Mouse (Mus musculus) liver, embryonic 11.5 days (tissue): ENCODE results near the gene Ramac. TPM values are rescaled to one million over a fixed set of nuclear protein-coding genes. Genes with fewer than 3 reads are reported as not detected.

Experiments used
- ATAC-seq: fragments of 200-750 bp; cut with Nextera tagmentation; replicated peaks from 2 replicates; pipeline ENCODE4 v1.8.0; 2017; ENCODE audit warnings: moderate number of reproducible peaks, mild to moderate bottlenecking, moderate TSS enrichment, moderate library complexity; ENCODE audit not compliant: low FRiP score
- DNase-seq: peaks from one replicate; pipeline ENCODE4 v3.0.0-alpha.2; 2017; ENCODE audit warnings: low spot score
- H3K27ac ChIP-seq: fragments of 300-500 bp; sonication (generic); 2 replicates; pipeline ENCODE4 v1.5.1; 2014; ENCODE audit warnings: mild to moderate bottlenecking, low read depth, low read length, control low read depth
- H3K27me3 ChIP-seq: fragments of 300-500 bp; sonication (generic); replicated peaks from 2 replicates; pipeline ENCODE4 v1.6.1; 2014; ENCODE audit warnings: low read length, mixed read lengths; ENCODE audit not compliant: control insufficient read depth, insufficient read depth
- H3K36me3 ChIP-seq: fragments of 300-500 bp; sonication (generic); 2 replicates; pipeline ENCODE4 v1.6.1; 2014; ENCODE audit warnings: mild to moderate bottlenecking, low read length, moderate library complexity, mixed read lengths; ENCODE audit not compliant: control insufficient read depth, insufficient read depth
- H3K4me1 ChIP-seq: fragments of 300-500 bp; sonication (generic); replicated peaks from 2 replicates; pipeline ENCODE4 v1.6.1; 2014; ENCODE audit warnings: low read length, mixed read lengths; ENCODE audit not compliant: control insufficient read depth, insufficient read depth
- H3K4me2 ChIP-seq: fragments of 300-500 bp; sonication (generic); 2 replicates; pipeline ENCODE4 v1.6.1; 2014; ENCODE audit warnings: mild to moderate bottlenecking, control low read depth, moderate library complexity
- H3K4me3 ChIP-seq: fragments of 300-500 bp; sonication (generic); 2 replicates; pipeline ENCODE4 v1.5.1; 2014; ENCODE audit warnings: low read depth, low read length, control low read depth
- H3K9ac ChIP-seq: fragments of 300-500 bp; sonication (generic); 2 replicates; pipeline ENCODE4 v1.6.1; 2014; ENCODE audit warnings: low read depth, low read length, control low read depth
- H3K9me3 ChIP-seq: fragments of 300-500 bp; sonication (generic); 2 replicates; pipeline ENCODE4 v1.6.1; 2016; ENCODE audit warnings: low read length, inconsistent platforms, mixed read lengths; ENCODE audit not compliant: control insufficient read depth
- WGBS: fragments of 180-500 bp; shearing (Covaris S2); extraction: QIAGEN DNeasy Blood & Tissue Kit; methylation state at CpG from one replicate; pipeline ENCODE4 v1.1.7; 2014; 5-methylcytosine and 5-hydroxymethylcytosine counted together
- polyA plus RNA-seq: library from polyadenylated mRNA; unstranded; fragments of >200 nt; fragmentation: Nextera tagmentation; extraction: Ambion mirVana; gene quantifications from 2 replicates; pipeline ENCODE4 v1.2.1, GENCODE M21; 2014

Ramac gene
- polyA plus RNA-seq, 1 experiment from 2014 or later = 98.0 TPM

DNA sequence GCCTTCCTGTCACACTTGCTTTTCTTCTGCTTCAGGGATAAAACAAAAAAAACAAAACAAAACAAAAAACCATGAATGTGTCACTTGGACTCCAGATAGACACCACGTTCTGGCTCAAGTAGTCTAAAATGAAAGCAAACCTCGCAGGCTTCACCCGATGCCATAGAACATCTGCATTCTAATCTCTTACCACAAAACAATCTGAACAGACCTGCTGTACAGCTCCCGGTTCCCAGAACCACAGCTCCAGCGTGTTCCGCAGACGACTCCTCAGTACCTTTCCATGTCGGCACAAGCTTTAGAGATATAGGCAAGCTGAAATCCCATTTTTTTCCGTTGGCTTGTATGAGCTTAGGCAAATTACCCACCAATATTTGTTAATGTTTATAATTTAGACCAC lies 32.9 kb upstream of the Ramac start:
- H3K9me3 ChIP-seq = no peaks in the 10 kb centered on the region
- peaks cover 9% of the 10 kb centered on the region for H3K4me1 ChIP-seq
- DNase-seq = no peak
- H3K36me3 ChIP-seq = no peaks in the 10 kb centered on the region
- WGBS = 58% methylated on average over 9 of the region's 9 CpGs
- no peaks in the 10 kb centered on the region for H3K27me3 ChIP-seq
- ATAC-seq = no peak
- H3K27ac ChIP-seq = no peak overlapping the region
- no peak overlapping the region for H3K9ac ChIP-seq
- H3K4me3 ChIP-seq = peak overlapping the region; percentile 19; the same call in 1 of the 2 replicates
- peak overlapping the region; percentile 46 for H3K4me2 ChIP-seq

DNA sequence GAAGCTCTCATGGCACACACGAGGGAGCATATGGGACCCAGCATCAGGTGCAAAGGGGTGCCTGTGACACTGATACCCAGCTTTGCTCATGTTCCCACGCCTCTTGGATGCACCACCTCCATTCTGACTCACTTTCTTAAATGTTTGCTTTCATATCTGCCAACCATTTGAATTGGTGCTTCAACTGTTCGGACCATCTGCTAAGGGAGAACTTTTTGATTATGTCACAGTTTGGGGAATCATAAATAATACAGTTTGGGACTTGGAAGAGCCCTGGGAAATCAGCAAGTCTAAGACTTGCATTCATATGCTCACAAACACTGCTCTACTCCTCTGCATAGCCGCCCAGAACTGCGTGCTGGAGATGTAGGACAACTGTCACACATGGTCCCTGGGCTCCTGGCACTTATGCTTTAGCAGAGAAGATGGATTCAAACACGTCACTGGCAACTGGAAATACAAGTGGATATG lies 31.5 kb upstream of the Ramac start:
- DNase-seq (peak; percentile 10), ATAC-seq (no peak)
- Histone ChIP-seq H3K9ac (no peak overlapping the region), H3K4me1 (peaks cover 9% of the 10 kb centered on the region), H3K4me2 (no peak overlapping the region), H3K27ac (no peak overlapping the region), H3K4me3 (no peak overlapping the region), H3K9me3 (no peaks in the 10 kb centered on the region), H3K27me3 (no peaks in the 10 kb centered on the region), H3K36me3 (no peaks in the 10 kb centered on the region)
- 84% methylated on average over 6 of the region's 6 CpGs for WGBS

DNA sequence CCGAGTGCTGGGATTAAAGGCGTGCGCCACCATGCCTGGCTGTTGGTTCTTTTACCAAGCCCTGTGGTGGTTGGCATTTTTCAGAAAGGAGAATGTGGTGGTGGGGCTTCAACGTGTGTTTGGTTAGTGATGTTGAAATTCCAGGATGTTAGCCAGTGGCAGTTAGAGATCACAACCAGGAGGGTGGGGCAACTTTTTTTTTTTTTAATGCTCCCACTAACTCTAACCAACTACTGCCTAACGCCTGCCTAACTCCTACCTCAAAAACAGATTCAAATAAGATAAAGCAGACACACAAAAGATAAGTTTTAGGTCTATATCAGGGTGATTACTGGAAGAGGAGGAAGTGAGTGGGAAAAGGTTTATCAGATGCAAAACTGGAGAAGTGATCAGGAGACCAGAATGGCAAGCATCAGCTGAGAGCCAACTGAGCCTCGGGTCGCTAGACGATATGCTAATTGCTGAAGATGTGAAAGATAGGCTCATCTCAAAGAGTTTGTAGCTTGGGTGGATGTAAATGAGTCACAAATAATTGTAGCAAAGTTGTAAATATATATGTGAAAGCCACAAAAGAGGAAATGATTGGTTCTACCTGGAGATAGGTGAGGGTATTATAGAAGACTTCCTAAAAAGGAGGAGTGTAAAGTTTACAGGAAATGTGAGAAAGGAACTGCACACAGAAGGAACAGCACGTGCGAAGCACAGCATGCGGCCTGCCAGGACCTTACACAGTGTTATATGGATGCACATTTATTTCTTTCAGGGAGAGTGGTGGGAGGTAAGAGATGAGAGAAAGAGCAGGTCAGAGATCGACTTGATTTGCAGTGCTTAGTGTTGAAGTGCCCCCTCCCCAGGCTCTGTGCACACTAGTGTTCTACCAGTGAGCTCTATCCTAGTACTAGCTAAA lies 30.3 kb upstream of the Ramac start:
- H3K9me3 ChIP-seq = no peaks in the 10 kb centered on the region
- ATAC-seq (no peak), DNase-seq (peak; percentile 14)
- peaks cover 4% of the 10 kb centered on the region; the same call in 1 of the 2 replicates for H3K4me1 ChIP-seq
- no peak overlapping the region for H3K4me3 ChIP-seq
- 71% methylated on average over 12 of the region's 12 CpGs for WGBS
- no peak overlapping the region for H3K4me2 ChIP-seq
- H3K9ac ChIP-seq = no peak overlapping the region
- H3K27me3 ChIP-seq = no peaks in the 10 kb centered on the region
- H3K36me3 ChIP-seq = no peaks in the 10 kb centered on the region
- H3K27ac ChIP-seq = no peak overlapping the region

DNA sequence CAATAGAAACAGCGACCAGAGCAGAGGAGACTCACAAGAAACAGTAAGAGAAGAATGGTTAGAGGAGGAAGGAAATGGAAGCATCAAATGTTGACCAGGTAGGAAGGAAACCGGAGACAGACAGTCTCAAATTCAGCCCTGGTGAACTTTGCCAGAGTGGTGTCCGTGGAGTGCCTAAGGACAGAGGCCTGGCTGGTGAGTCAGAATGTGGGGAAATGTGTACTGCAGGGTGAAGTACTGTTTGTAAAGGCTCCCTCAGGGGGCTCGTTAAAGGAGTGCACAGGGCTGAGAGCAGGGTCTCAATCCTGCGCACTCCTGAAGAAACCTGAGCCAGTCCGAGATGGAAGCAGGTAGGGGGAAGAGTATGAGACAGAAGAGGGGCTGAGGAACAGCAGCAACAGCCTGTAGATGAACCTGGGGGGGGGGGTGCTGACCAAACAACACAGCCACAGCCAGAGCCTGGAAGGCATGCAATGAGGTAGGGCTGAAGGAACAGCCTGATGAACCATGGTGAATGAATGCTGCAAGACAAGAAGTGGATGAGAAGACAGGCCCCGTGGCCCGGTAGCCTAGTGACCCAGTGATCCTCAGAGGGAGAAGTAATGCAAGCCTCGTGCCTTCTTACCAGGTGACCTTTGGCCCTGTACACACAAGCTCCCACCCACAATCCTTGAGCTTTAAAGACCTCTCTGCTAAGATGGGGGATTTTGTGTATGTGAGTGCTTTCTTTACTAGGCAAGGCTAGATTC lies 27.3 kb upstream of the Ramac start:
- Histone ChIP-seq H3K4me3 (no peak overlapping the region), H3K9me3 (no peaks in the 10 kb centered on the region), H3K4me1 (no peaks in the 10 kb centered on the region; the same call in 1 of the 2 replicates), H3K9ac (no peak overlapping the region), H3K4me2 (no peak overlapping the region), H3K27me3 (no peaks in the 10 kb centered on the region), H3K27ac (no peak overlapping the region), H3K36me3 (no peaks in the 10 kb centered on the region)
- 59% methylated on average over 9 of the region's 9 CpGs for WGBS
- ATAC-seq (no peak), DNase-seq (no peak)

DNA sequence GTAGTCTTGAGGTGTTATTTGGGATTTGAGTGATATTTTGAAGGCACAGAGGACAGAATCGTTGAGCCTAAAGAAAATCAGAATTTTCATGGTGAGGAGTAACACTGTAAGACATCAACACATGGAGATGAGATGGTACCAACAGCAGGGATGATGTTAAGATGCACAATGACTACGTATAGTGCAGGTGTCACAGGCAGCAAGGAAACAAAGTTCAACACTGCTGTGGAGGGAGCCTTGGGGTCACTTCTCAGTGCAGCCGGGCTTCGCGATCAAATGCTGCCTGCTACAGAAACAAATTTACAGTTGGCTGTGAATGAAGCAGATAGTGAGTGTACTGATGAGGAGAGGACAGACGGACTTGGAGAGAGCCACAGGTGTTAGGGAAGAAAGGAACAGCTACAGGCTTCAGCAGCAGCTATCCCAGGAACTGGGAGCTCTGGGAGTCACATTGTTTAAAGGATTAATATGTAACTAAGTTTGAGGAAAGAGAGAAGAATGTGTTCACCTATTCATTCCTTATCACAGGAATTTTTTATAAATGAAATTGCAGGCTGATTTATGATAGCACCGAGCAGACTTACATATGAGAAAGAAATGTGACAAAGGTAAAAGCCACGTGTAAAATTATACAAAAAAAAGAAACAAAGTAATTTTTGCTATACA lies 23.9 kb upstream of the Ramac start:
- ATAC-seq = no peak
- Histone ChIP-seq H3K9ac (no peak overlapping the region), H3K36me3 (no peaks in the 10 kb centered on the region), H3K27me3 (no peaks in the 10 kb centered on the region), H3K4me1 (no peaks in the 10 kb centered on the region; the same call in 1 of the 2 replicates), H3K27ac (no peak overlapping the region), H3K9me3 (no peaks in the 10 kb centered on the region), H3K4me3 (no peak overlapping the region), H3K4me2 (no peak overlapping the region)
- DNase-seq = no peak
- WGBS = 72% methylated on average over 8 of the region's 8 CpGs

GRCm38 (mm10) chr7:81740010-81740409 lies 22.7 kb upstream of the Ramac start:
- Histone ChIP-seq H3K4me3 (no peak overlapping the region), H3K27ac (no peak overlapping the region), H3K4me1 (no peaks in the 10 kb centered on the region; the same call in 1 of the 2 replicates), H3K36me3 (no peaks in the 10 kb centered on the region), H3K9me3 (no peaks in the 10 kb centered on the region), H3K9ac (no peak overlapping the region), H3K4me2 (no peak overlapping the region), H3K27me3 (no peaks in the 10 kb centered on the region)
- DNase-seq = no peak
- WGBS = 78% methylated on average over 7 of the region's 7 CpGs
- ATAC-seq = no peak

GRCm38 (mm10) chr7:81744145-81744544 lies 18.6 kb upstream of the Ramac start:
- no peak overlapping the region for H3K4me2 ChIP-seq
- H3K4me1 ChIP-seq = no peaks in the 10 kb centered on the region
- H3K9ac ChIP-seq = no peak overlapping the region
- DNase-seq (no peak), ATAC-seq (0 out of 2 replicates have a peak, but pooled peaks have one; percentile 67)
- H3K36me3 ChIP-seq = no peaks in the 10 kb centered on the region
- no peaks in the 10 kb centered on the region for H3K9me3 ChIP-seq
- H3K27ac ChIP-seq = no peak overlapping the region
- 77% methylated on average over 4 of the region's 4 CpGs for WGBS
- no peak overlapping the region for H3K4me3 ChIP-seq
- H3K27me3 ChIP-seq = no peaks in the 10 kb centered on the region

DNA sequence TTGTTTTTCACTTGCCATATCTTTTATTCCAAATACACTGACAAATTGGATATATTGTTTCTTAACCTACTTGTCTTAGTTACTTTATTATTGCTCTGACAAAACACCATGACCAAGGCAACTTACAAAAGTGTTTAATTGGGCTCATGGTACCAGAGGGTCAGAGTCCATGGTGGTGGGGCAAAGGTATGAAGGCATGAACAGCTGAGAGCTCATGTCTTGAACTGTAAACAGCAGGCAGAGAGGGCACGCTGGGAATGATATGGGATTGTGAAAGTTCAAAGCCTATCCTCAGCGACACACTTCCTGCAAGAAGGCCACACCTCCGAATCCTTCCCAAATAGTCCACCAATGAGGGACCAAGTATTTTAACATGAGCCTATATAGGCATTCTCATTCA lies 14.8 kb upstream of the Ramac start:
- no peak overlapping the region for H3K4me3 ChIP-seq
- H3K4me1 ChIP-seq = no peaks in the 10 kb centered on the region
- ATAC-seq (no peak), DNase-seq (no peak)
- no peak overlapping the region for H3K27ac ChIP-seq
- 78% methylated on average over 3 of the region's 3 CpGs for WGBS
- no peaks in the 10 kb centered on the region for H3K36me3 ChIP-seq
- no peaks in the 10 kb centered on the region for H3K27me3 ChIP-seq
- H3K4me2 ChIP-seq = no peak overlapping the region
- no peaks in the 10 kb centered on the region for H3K9me3 ChIP-seq
- H3K9ac ChIP-seq = no peak overlapping the region
